Mouse (Mus musculus): Measurements from ENCODE around the gene Ptafr. TPM values are rescaled to one million over a fixed set of nuclear protein-coding genes. Genes with fewer than 3 reads are reported as not detected.
A peak's percentile ranks its signal among the peaks of the same experiment; 100 is the strongest.
"Not testable (repeated sequence)": the region's sequence is repeated elsewhere in the genome, so short reads cannot be mapped to it uniquely, and the experiment has no call there.

The Ptafr gene
- polyA plus RNA-seq, 1 experiment, result 91.0 TPM

DNA sequence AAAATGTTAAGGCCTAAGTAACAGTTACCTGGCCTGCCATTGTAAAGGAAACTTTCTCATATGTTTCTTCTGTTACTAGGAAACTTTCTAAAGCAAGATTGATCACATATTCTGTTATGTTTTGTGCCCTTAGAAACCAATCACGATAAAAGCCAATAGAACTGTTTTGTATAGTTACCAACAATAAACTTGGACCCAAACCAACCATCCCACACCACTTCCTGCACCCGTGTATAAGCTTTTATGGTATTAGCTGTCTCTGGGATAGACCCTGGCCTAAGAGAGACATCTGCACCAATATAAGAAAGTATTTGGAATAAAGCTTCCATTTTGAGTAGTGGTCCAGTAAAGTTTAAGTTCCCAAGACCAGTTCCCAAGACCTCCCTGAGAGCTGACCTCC is 21.1 kb downstream of the Ptafr start:
- Histone ChIP-seq H3K4me1 (ENCODE audit: control insufficient read depth, insufficient read depth, low read length) (peaks cover 41% of the 10 kb centered on the region), H3K27ac (ENCODE audit: insufficient read depth, low read depth, low read length) (no peak overlapping the region), H3K4me3 (ENCODE audit: insufficient read depth, low read length) (no peak overlapping the region)
- TF ChIP-seq CTCF (IDR thresholded peaks at IDR 0.05; ENCODE audit: low read depth, low read length) (no peak), POLR2A (IDR thresholded peaks at IDR 0.05; ENCODE audit: borderline replicate concordance, low read depth, low read length) (no peak)

DNA sequence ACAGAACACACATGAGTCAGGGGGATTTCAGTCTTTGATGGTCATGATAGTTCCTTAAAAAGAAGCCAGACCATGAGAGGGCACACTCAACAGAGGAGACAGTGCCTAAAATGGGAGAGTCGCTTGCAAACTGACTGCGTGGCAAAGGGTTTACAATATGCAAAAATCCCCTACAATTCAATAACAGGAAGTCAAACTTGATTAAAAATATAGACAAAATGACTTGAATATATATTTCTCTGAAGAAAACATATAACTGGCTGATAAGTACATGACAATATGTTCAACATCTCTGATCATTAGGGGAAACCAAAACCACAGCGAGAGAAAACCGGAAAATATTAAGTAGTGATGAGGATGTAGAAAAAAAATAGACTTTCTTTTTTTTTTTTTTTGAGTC is 22.4 kb downstream of the Ptafr start:
- H3K4me1 ChIP-seq (ENCODE audit: control insufficient read depth, insufficient read depth, low read length), result peaks cover 48% of the 10 kb centered on the region
- no peak overlapping the region for H3K4me3 ChIP-seq (ENCODE audit: insufficient read depth, low read length)
- TF ChIP-seq POLR2A (IDR thresholded peaks at IDR 0.05; ENCODE audit: borderline replicate concordance, low read depth, low read length), result no peak
- no peak for TF ChIP-seq CTCF (IDR thresholded peaks at IDR 0.05; ENCODE audit: low read depth, low read length)
- H3K27ac ChIP-seq (ENCODE audit: insufficient read depth, low read depth, low read length), result no peak overlapping the region

DNA sequence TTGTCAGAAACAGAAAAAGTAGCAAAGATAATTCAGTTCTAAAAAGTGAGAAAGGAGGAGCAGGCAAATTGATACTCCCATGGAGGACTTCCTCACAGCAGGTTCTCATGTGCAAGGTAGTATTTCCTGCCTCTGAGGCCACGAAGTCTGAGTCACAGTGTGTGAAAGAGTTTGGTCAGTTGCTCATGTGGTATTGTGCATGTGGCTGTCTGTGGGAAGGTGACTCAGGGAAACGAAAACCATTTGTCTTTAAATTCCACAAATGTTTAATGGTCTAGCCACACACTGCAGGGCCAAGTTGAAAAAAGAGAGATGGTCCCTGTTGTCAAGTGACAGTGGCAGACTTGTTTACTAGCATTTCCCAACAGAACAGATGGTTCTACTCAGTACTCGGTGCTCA is 24.6 kb downstream of the Ptafr start:
- peak overlapping the region; percentile 54 for H3K27ac ChIP-seq (ENCODE audit: insufficient read depth, low read depth, low read length)
- TF ChIP-seq POLR2A (IDR thresholded peaks at IDR 0.05; ENCODE audit: borderline replicate concordance, low read depth, low read length) (no peak), CTCF (IDR thresholded peaks at IDR 0.05; ENCODE audit: low read depth, low read length) (no peak)
- peaks cover 58% of the 10 kb centered on the region for H3K4me1 ChIP-seq (ENCODE audit: control insufficient read depth, insufficient read depth, low read length)
- H3K4me3 ChIP-seq (ENCODE audit: insufficient read depth, low read length), result no peak overlapping the region

DNA sequence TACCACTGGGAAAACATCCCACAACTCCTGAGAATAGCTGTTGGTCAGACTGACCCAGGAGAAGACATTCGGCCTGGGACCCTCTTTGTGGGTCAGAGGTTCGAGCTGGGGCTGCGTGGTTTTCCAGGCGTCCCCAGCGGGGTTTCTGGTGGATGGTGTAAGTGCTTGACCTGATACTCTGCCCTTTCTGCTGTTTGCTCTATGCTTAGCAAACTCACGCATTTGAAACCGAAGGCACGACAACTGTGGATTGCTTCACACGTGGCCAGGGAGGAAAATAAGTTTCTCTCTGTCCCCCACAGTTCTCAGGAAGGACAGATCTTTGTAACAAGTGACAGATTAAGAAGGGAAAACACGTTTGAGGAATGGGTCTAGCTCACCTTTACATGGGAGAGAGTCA is 26.8 kb downstream of the Ptafr start:
- H3K4me3 ChIP-seq (ENCODE audit: insufficient read depth, low read length), result no peak overlapping the region
- H3K27ac ChIP-seq (ENCODE audit: insufficient read depth, low read depth, low read length), result peak overlapping the region; percentile 99
- TF ChIP-seq CTCF (IDR thresholded peaks at IDR 0.05; ENCODE audit: low read depth, low read length) (no peak), POLR2A (IDR thresholded peaks at IDR 0.05; ENCODE audit: borderline replicate concordance, low read depth, low read length) (no peak)
- peaks cover 70% of the 10 kb centered on the region for H3K4me1 ChIP-seq (ENCODE audit: control insufficient read depth, insufficient read depth, low read length)

DNA sequence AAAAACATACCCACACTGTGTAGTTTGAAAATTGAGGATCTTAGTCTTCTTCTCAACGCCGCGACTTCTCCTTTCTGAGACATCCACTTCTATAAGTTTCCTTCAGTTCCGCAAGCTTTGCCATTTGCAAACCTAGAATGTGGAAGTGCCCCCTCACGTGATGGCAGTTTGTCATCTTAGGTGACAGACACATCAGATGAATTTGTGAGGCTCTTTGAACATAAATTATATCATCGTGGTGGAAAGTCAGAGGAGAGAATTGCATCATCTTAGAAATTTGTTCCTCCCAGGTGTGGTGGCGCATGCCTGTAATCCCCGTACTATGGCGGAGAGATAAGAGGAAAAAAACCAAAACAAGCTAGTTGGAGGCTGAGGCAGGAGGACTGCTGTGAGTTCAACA is 29.1 kb downstream of the Ptafr start:
- Histone ChIP-seq H3K4me1 (ENCODE audit: control insufficient read depth, insufficient read depth, low read length) (peaks cover 71% of the 10 kb centered on the region), H3K27ac (ENCODE audit: insufficient read depth, low read depth, low read length) (peak overlapping the region; percentile 99), H3K4me3 (ENCODE audit: insufficient read depth, low read length) (no peak overlapping the region)
- TF ChIP-seq POLR2A (IDR thresholded peaks at IDR 0.05; ENCODE audit: borderline replicate concordance, low read depth, low read length) (no peak), CTCF (IDR thresholded peaks at IDR 0.05; ENCODE audit: low read depth, low read length) (no peak)

DNA sequence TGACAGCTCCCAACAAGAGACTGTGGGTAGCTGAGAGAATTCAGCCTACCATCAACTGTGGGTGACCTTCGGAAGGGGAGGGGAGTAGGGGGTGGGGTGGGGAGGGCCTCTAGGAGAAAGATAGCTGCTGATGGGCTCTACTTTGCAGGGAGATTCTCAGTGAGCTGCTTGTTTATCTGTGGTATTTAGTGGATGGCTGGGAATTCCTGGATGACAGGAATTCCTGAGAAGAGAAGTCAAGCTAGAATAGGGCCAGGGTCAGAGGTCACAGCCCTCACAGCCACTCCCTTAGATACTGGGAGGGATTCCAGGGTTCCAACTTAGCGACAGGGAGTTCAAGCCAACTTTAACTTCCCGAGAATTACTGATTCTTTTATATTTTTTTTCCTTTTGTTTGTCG is 30.3 kb downstream of the Ptafr start:
- peaks cover 62% of the 10 kb centered on the region for H3K4me1 ChIP-seq (ENCODE audit: control insufficient read depth, insufficient read depth, low read length)
- H3K27ac ChIP-seq (ENCODE audit: insufficient read depth, low read depth, low read length), result peak overlapping the region; percentile 99
- H3K4me3 ChIP-seq (ENCODE audit: insufficient read depth, low read length), result no peak overlapping the region
- TF ChIP-seq CTCF (IDR thresholded peaks at IDR 0.05; ENCODE audit: low read depth, low read length), result no peak
- no peak for TF ChIP-seq POLR2A (IDR thresholded peaks at IDR 0.05; ENCODE audit: borderline replicate concordance, low read depth, low read length)

DNA sequence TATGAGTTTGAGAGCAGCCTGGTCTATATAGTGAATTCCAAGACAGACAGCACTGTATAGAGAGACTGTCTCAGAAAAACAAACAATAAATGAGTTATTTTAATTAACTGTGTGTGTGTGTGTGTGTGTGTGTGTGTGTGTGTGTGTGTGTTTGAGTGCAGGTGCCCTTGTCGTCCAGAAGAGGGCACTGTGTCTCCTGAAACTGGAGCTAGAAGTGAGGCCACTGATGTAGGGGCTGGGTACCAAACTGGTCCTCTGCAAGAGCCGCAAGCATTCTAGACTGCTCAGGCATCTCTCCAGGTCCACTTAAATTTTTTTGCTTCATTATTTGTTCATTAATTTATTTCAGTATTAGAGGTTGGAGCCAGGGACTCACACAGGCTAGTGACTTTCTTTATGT is 35.0 kb downstream of the Ptafr start:
- TF ChIP-seq POLR2A (IDR thresholded peaks at IDR 0.05; ENCODE audit: borderline replicate concordance, low read depth, low read length) (no peak), CTCF (IDR thresholded peaks at IDR 0.05; ENCODE audit: low read depth, low read length) (no peak)
- Histone ChIP-seq H3K4me1 (ENCODE audit: control insufficient read depth, insufficient read depth, low read length) (peaks cover 64% of the 10 kb centered on the region), H3K4me3 (ENCODE audit: insufficient read depth, low read length) (no peak overlapping the region), H3K27ac (ENCODE audit: insufficient read depth, low read depth, low read length) (no peak overlapping the region)

DNA sequence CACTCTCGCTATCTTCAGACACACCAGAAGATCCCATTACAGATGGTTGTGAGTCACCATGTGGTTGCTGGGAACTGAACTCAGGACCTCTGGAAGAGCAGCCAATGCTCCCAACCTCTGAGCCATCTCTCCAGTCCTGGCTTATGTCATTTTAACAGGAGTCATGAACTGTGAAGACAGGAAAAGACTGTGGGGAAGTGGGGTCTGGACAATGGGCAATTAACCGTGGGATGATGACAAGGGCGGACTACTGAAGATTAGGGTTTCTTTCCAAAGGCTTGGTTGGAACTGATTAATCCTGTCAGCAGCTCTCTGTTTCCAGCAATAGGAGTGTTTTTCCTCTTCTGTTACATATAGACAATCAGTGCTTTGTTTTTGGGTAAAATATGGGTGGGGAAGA is 35.9 kb downstream of the Ptafr start:
- H3K4me1 ChIP-seq (ENCODE audit: control insufficient read depth, insufficient read depth, low read length), result peaks cover 66% of the 10 kb centered on the region
- TF ChIP-seq CTCF (IDR thresholded peaks at IDR 0.05; ENCODE audit: low read depth, low read length) (no peak), POLR2A (IDR thresholded peaks at IDR 0.05; ENCODE audit: borderline replicate concordance, low read depth, low read length) (no peak)
- peak overlapping the region; percentile 96 for H3K27ac ChIP-seq (ENCODE audit: insufficient read depth, low read depth, low read length)
- no peak overlapping the region for H3K4me3 ChIP-seq (ENCODE audit: insufficient read depth, low read length)

DNA sequence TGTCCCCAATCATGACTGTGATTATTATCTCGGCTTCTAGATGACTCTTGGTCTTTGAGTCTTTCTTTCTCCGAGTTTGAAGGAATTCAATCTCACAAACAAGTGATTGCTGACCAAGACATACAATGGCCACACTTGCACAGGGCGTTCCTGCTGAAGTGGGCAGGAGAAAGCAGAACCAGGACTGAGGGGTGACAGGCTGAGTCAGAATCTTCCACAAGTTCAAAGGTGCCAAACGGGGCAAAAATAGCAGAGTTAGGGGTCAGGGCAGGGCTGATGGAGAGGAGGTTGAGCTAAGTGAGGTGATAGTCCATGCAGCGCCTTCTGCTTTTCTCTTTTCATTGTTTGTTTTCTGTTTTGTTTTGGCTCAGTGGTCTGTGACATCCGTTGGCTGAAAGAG is 36.6 kb downstream of the Ptafr start:
- TF ChIP-seq POLR2A (IDR thresholded peaks at IDR 0.05; ENCODE audit: borderline replicate concordance, low read depth, low read length) (no peak), CTCF (IDR thresholded peaks at IDR 0.05; ENCODE audit: low read depth, low read length) (no peak)

DNA sequence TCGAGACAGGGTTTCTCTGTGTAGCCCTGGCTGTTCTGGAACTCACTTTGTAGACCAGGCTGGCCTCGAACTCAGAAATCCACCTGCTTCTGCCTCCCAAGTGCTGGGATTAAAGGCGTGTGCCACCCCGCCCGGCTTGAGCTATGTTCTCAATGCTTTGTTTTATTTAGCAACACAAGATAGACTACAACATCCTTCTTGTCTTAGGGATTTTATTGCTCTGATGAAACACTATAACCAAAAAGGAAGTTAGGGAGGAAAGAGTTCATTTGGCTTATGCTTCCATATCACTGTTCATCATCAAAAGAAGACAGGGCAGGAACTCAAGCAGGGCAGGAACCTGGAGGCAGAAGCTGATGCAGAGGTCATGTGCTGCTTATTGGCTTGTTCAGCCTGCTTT is 37.4 kb downstream of the Ptafr start:
- Histone ChIP-seq H3K4me1 (ENCODE audit: control insufficient read depth, insufficient read depth, low read length) (peaks cover 65% of the 10 kb centered on the region), H3K27ac (ENCODE audit: insufficient read depth, low read depth, low read length) (peak overlapping the region; percentile 96)
- H3K4me3 ChIP-seq (ENCODE audit: insufficient read depth, low read length), result not testable (repeated sequence)

More for the DNA sequence above, 36.6 kb downstream of the Ptafr start:
- Histone ChIP-seq H3K27ac (ENCODE audit: insufficient read depth, low read depth, low read length) (peak overlapping the region; percentile 96), H3K4me3 (ENCODE audit: insufficient read depth, low read length) (no peak overlapping the region), H3K4me1 (ENCODE audit: control insufficient read depth, insufficient read depth, low read length) (peaks cover 64% of the 10 kb centered on the region)

DNA sequence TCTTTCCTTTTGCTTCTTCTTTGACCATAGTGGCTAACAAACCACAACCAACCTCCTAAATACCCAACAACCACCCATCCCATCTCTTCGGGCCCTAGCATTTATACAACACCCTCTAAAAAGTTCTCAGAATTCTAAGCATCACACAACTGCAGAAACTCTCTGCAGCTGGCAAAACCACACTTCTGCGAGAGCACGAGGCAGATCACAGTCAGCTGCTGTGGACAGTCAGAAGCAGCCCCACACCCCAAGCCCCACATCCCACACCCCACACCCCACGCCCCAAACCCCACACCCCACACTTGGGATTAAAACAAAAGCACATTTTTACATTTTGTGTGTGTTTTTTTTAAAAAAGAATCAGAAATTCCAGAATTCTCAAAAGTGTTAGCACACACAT is 39.6 kb downstream of the Ptafr start:
- Histone ChIP-seq H3K4me3 (ENCODE audit: insufficient read depth, low read length) (no peak overlapping the region), H3K4me1 (ENCODE audit: control insufficient read depth, insufficient read depth, low read length) (peaks cover 78% of the 10 kb centered on the region), H3K27ac (ENCODE audit: insufficient read depth, low read depth, low read length) (no peak overlapping the region)
- no peak for TF ChIP-seq CTCF (IDR thresholded peaks at IDR 0.05; ENCODE audit: low read depth, low read length)
- no peak for TF ChIP-seq POLR2A (IDR thresholded peaks at IDR 0.05; ENCODE audit: borderline replicate concordance, low read depth, low read length)
